In genomic region chr19:3928779-3929178, GRCm38 (mm10) we compare ENCODE assay signal across 9 mouse cellular contexts. TPM values are rescaled to one million over a fixed set of nuclear protein-coding genes. Genes with fewer than 3 reads are reported as not detected.
A peak's percentile ranks its signal among the peaks of the same experiment; 100 is the strongest.
DNase-seq lines count a peak whose midpoint lies in the region; ATAC-seq and TF ChIP-seq lines count a peak whose summit lies in the region.
"Had no signal": no experiment of that assay in that cellular context is flagged by ENCODE, and none has a peak within 500 bp of the region (broad histone marks: within the 10 kb centered on the region; RNA-seq: fewer than 3 reads in every experiment).

No protein-coding gene starts in this region.

- no peaks in the 10 kb centered on the region for H3K27me3 ChIP-seq in forebrain, embryonic 15.5 days
- H3K27me3 ChIP-seq in forebrain, embryonic 11.5 days (ENCODE audit: control insufficient read depth, insufficient read depth, low read length): no peaks in the 10 kb centered on the region
- H3K27me3 ChIP-seq in embryonic facial prominence, embryonic 14.5 days (replicated peaks; ENCODE audit: control insufficient read depth, insufficient read depth, low read length): no peaks in the 10 kb centered on the region
- H3K27me3 ChIP-seq in liver, embryonic 15.5 days: no peaks in the 10 kb centered on the region

- peaks cover 19% of the 10 kb centered on the region for H3K4me1 ChIP-seq in forebrain, embryonic 15.5 days
- H3K4me1 ChIP-seq in forebrain, embryonic 11.5 days (replicated peaks; ENCODE audit: control insufficient read depth, insufficient read depth, low read length): no peaks in the 10 kb centered on the region
- peaks cover 23% of the 10 kb centered on the region for H3K4me1 ChIP-seq in embryonic facial prominence, embryonic 14.5 days (ENCODE audit: control insufficient read depth, insufficient read depth, low read length)
- peaks cover 47% of the 10 kb centered on the region for H3K4me1 ChIP-seq in liver, embryonic 15.5 days (replicated peaks)

- no peak for ATAC-seq in forebrain, embryonic 15.5 days (replicated peaks)
- ATAC-seq in forebrain, embryonic 11.5 days (replicated peaks; ENCODE audit: low FRiP score): no peak
- no peak for ATAC-seq in embryonic facial prominence, embryonic 14.5 days (ENCODE audit: low read depth)
- ATAC-seq in liver, embryonic 15.5 days (ENCODE audit: insufficient read depth): no peak

- H3K36me3 ChIP-seq in forebrain, embryonic 15.5 days: no peaks in the 10 kb centered on the region
- no peaks in the 10 kb centered on the region for H3K36me3 ChIP-seq in forebrain, embryonic 11.5 days (ENCODE audit: control insufficient read depth, insufficient read depth, low read length)
- no peaks in the 10 kb centered on the region for H3K36me3 ChIP-seq in embryonic facial prominence, embryonic 14.5 days (ENCODE audit: control insufficient read depth, insufficient read depth, low read length)
- no peaks in the 10 kb centered on the region for H3K36me3 ChIP-seq in liver, embryonic 15.5 days (replicated peaks)

- H3K4me2 ChIP-seq in forebrain, embryonic 15.5 days (replicated peaks): no peak overlapping the region
- no peak overlapping the region for H3K4me2 ChIP-seq in forebrain, embryonic 11.5 days (ENCODE audit: low read depth, low read length, severe bottlenecking)
- H3K4me2 ChIP-seq in embryonic facial prominence, embryonic 14.5 days (ENCODE audit: low read depth, low read length): no peak overlapping the region
- H3K4me2 ChIP-seq in liver, embryonic 15.5 days: 0 out of 2 replicates have a peak overlapping the region, but pooled peaks have one; percentile 35

- TF ChIP-seq CTCF in layer of hippocampus, adult 2 months (conservative IDR thresholded peaks at IDR 0.05): no peak

- 81% methylated on average over 4 of the region's 4 CpGs for WGBS in forebrain, embryonic 15.5 days
- WGBS in forebrain, embryonic 11.5 days: 80% methylated on average over 4 of the region's 4 CpGs
- WGBS in embryonic facial prominence, embryonic 14.5 days: 86% methylated on average over 4 of the region's 4 CpGs
- WGBS in liver, embryonic 15.5 days (ENCODE audit: insufficient replicate concordance): 62% methylated on average over 4 of the region's 4 CpGs

- no peak overlapping the region for H3K9ac ChIP-seq in forebrain, embryonic 15.5 days (replicated peaks)
- no peak overlapping the region for H3K9ac ChIP-seq in forebrain, embryonic 11.5 days (ENCODE audit: low read length)
- no peak overlapping the region for H3K9ac ChIP-seq in embryonic facial prominence, embryonic 14.5 days (ENCODE audit: low read depth, low read length)
- no peak overlapping the region for H3K9ac ChIP-seq in liver, embryonic 15.5 days

- 0 out of 2 replicates have a peak overlapping the region, but pooled peaks have one; percentile 60 for H3K27ac ChIP-seq in forebrain, embryonic 15.5 days (replicated peaks)
- H3K27ac ChIP-seq in forebrain, embryonic 11.5 days (ENCODE audit: low read depth, low read length): no peak overlapping the region
- peak overlapping the region; percentile 79 for H3K27ac ChIP-seq in layer of hippocampus, adult 2 months
- H3K27ac ChIP-seq in embryonic facial prominence, embryonic 14.5 days (replicated peaks; ENCODE audit: low read depth, low read length): peak overlapping the region; percentile 69
- peak overlapping the region; percentile 70; the same call in 1 of the 2 replicates for H3K27ac ChIP-seq in liver, embryonic 15.5 days (replicated peaks)

- H3K9me3 ChIP-seq in forebrain, embryonic 15.5 days: no peaks in the 10 kb centered on the region
- H3K9me3 ChIP-seq in forebrain, embryonic 11.5 days (ENCODE audit: control insufficient read depth, low read length): no peaks in the 10 kb centered on the region
- H3K9me3 ChIP-seq in embryonic facial prominence, embryonic 14.5 days (ENCODE audit: control insufficient read depth, low read length): no peaks in the 10 kb centered on the region
- no peaks in the 10 kb centered on the region for H3K9me3 ChIP-seq in liver, embryonic 15.5 days (replicated peaks)

- no peak for DNase-seq in forebrain, embryonic 11.5 days (ENCODE audit: low spot score)
- DNase-seq in layer of hippocampus, adult 2 months (ENCODE audit: low spot score in 2 of 2): no peak
- no peak for DNase-seq in layer of hippocampus, postnatal 25 days (ENCODE audit: extremely low spot score in 1 of 2, low spot score in 1 of 2)
- DNase-seq in embryonic facial prominence, embryonic 14.5 days (ENCODE audit: low spot score): no peak
- no peak for DNase-seq in layer of hippocampus, adult 9-11 months
- DNase-seq in MN1 (ENCODE audit: low spot score): no peak

- no peak overlapping the region for H3K4me3 ChIP-seq in forebrain, embryonic 15.5 days
- H3K4me3 ChIP-seq in forebrain, embryonic 11.5 days (ENCODE audit: low read depth, low read length): no peak overlapping the region
- no peak overlapping the region for H3K4me3 ChIP-seq in layer of hippocampus, adult 2 months
- no peak overlapping the region for H3K4me3 ChIP-seq in embryonic facial prominence, embryonic 14.5 days (ENCODE audit: low read depth, low read length)
- peak overlapping the region; percentile 20 for H3K4me3 ChIP-seq in liver, embryonic 15.5 days (replicated peaks)

RNA-seq across cellular contexts. Expression of gene Aldh3b1, which starts 0.8 kb away (rescaled TPM):
- polyA plus RNA-seq in forebrain, embryonic 15.5 days (2015; fragmentation: Nextera tagmentation; extraction: Ambion mirVana): 1.5 and 1.8 TPM in 2 replicates
- 0.35 and 0.64 TPM in 2 replicates for polyA plus RNA-seq in forebrain, embryonic 11.5 days (2014; fragmentation: Nextera tagmentation; extraction: Ambion mirVana)
- total RNA-seq in layer of hippocampus, adult 2 months (2021): 1 to 10 TPM; 2.2 to 2.4 TPM
- total RNA-seq in layer of hippocampus, postnatal 25 days (2021): 1 to 10 TPM; 3.5 to 4.4 TPM
- polyA plus RNA-seq in embryonic facial prominence, embryonic 14.5 days (2014; fragmentation: Nextera tagmentation; extraction: Ambion mirVana): 4.6 and 4.8 TPM in 2 replicates
- 8.7 and 9.4 TPM in 2 replicates for polyA plus RNA-seq in liver, embryonic 15.5 days (2015; fragmentation: Nextera tagmentation; extraction: Ambion mirVana)

RNA-seq across cellular contexts. Expression of gene Unc93b1, which starts 6.2 kb away (rescaled TPM):
- 6.6 and 6.9 TPM in 2 replicates for polyA plus RNA-seq in forebrain, embryonic 15.5 days (2015; fragmentation: Nextera tagmentation; extraction: Ambion mirVana)
- 4.9 and 5.7 TPM in 2 replicates for polyA plus RNA-seq in forebrain, embryonic 11.5 days (2014; fragmentation: Nextera tagmentation; extraction: Ambion mirVana)
- 10 to 100 TPM; 11.4 to 16.1 TPM for total RNA-seq in layer of hippocampus, adult 2 months (2021)
- 10 to 100 TPM; 16.7 to 20.6 TPM for total RNA-seq in layer of hippocampus, postnatal 25 days (2021)
- polyA plus RNA-seq in embryonic facial prominence, embryonic 14.5 days (2014; fragmentation: Nextera tagmentation; extraction: Ambion mirVana): 21.3 and 24.5 TPM in 2 replicates
- polyA plus RNA-seq in liver, embryonic 15.5 days (2015; fragmentation: Nextera tagmentation; extraction: Ambion mirVana): 32.2 and 36.8 TPM in 2 replicates

RNA-seq across cellular contexts. Expression of gene Ndufs8, which starts 16.2 kb away (rescaled TPM):
- polyA plus RNA-seq in forebrain, embryonic 15.5 days (2015; fragmentation: Nextera tagmentation; extraction: Ambion mirVana): 195 and 201 TPM in 2 replicates
- polyA plus RNA-seq in forebrain, embryonic 11.5 days (2014; fragmentation: Nextera tagmentation; extraction: Ambion mirVana): 189 and 206 TPM in 2 replicates
- 100 to 1,000 TPM; 125 to 142 TPM for total RNA-seq in layer of hippocampus, adult 2 months (2021)
- 100 to 1,000 TPM; 134 to 151 TPM for total RNA-seq in layer of hippocampus, postnatal 25 days (2021)
- 297 and 302 TPM in 2 replicates for polyA plus RNA-seq in embryonic facial prominence, embryonic 14.5 days (2014; fragmentation: Nextera tagmentation; extraction: Ambion mirVana)
- polyA plus RNA-seq in liver, embryonic 15.5 days (2015; fragmentation: Nextera tagmentation; extraction: Ambion mirVana): 168 and 173 TPM in 2 replicates

RNA-seq across cellular contexts. Expression of gene Tcirg1, which starts 21.8 kb away (rescaled TPM):
- 11.9 and 13.3 TPM in 2 replicates for polyA plus RNA-seq in forebrain, embryonic 15.5 days (2015; fragmentation: Nextera tagmentation; extraction: Ambion mirVana)
- 11.4 and 15.7 TPM in 2 replicates for polyA plus RNA-seq in forebrain, embryonic 11.5 days (2014; fragmentation: Nextera tagmentation; extraction: Ambion mirVana)
- 10 to 100 TPM; 20.0 to 24.9 TPM for total RNA-seq in layer of hippocampus, adult 2 months (2021)
- total RNA-seq in layer of hippocampus, postnatal 25 days (2021): 10 to 100 TPM; 17.3 to 21.5 TPM
- 33.6 and 36.5 TPM in 2 replicates for polyA plus RNA-seq in embryonic facial prominence, embryonic 14.5 days (2014; fragmentation: Nextera tagmentation; extraction: Ambion mirVana)
- 29.5 and 38.6 TPM in 2 replicates for polyA plus RNA-seq in liver, embryonic 15.5 days (2015; fragmentation: Nextera tagmentation; extraction: Ambion mirVana)

RNA-seq across cellular contexts. Expression of gene Aldh3b3, which starts 29.7 kb away (rescaled TPM):
- polyA plus RNA-seq in forebrain, embryonic 15.5 days (2015; fragmentation: Nextera tagmentation; extraction: Ambion mirVana): not detected in 2 replicates
- polyA plus RNA-seq in forebrain, embryonic 11.5 days (2014; fragmentation: Nextera tagmentation; extraction: Ambion mirVana): not detected in 2 replicates
- total RNA-seq in layer of hippocampus, adult 2 months (2021): not detected
- not detected for total RNA-seq in layer of hippocampus, postnatal 25 days (2021)
- 0.18 and 0.24 TPM in 2 replicates for polyA plus RNA-seq in embryonic facial prominence, embryonic 14.5 days (2014; fragmentation: Nextera tagmentation; extraction: Ambion mirVana)
- 0.03 TPM in 1 of 2 replicates, not detected in the other for polyA plus RNA-seq in liver, embryonic 15.5 days (2015; fragmentation: Nextera tagmentation; extraction: Ambion mirVana)
- total RNA-seq: layer of hippocampus, adult 18-20 months had no signal
